Mouse (Mus musculus) C3H10T1/2 (cell line): ENCODE measurements around the gene Cdh22. TPM values are rescaled to one million over a fixed set of nuclear protein-coding genes. Genes with fewer than 3 reads are reported as not detected.

ENCODE experiments used
- polyA plus RNA-seq, 2 experiments: library from polyadenylated mRNA; unstranded; fragments of >200 nt; fragmentation: generic; extraction: Trizol; gene quantifications; one replicate each; pipeline ENCODE4 v1.2.1; 2012; ENCODE audit warnings: missing spikeins in 2 of 2

Cdh22 gene
- polyA plus RNA-seq = not detected

DNA sequence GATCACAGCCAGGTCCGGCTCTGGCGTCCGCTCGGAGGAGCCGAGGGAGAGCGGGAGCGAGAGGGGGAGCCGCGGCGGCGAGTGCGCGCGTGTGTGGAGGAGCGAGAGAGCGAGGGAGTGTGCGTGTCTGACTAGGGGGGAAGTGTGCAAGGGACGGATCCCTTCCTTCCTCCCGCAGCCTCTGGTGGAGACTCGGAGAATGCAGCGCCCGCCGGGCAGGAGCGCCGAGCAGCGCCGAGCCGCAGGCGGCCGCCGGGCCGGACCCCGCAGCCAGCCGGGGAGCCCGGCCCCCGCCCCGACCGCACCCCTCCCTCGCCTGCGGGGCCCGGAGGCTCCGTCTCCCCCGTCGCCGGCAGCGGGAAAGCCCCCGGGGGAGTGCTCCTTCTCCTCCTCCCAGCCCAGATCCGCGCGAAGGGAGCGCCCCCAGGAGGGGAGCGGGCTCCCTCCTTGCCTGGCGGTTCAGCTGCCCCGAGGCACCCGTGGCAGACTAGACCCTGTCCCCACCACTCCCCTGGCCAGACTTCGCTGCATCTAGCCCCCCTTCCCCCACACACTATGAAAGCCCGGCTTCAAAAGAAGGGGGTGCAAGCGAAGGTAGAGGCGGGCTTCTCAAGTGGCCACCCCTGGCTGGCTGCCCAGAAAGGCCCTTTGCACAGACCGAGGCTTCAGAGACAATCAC lies at the start of gene Cdh22:
TSS of gene Cdh22 (minus strand) at position 241 of the 679 bp plus-strand sequence.

DNA sequence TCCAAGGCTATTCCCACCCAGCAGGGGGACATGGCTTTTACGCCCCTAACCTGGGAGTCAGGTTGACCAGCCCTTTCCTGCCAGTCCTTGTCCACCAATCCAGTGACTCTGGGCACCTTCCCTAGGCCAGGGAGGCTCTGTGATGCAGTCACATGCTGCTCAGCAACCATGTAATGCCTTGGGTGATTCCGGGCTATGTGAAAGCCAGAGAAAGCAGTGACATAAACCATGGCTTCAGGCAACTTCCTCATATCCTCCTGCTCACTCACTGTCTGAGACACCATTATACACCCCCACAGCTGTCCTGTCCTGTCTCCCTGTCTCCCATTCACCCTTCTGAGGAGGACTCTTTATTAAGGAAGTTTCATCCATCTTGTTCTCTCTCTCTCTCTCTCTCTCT lies 144.0 kb downstream of the Cdh22 start, which contains the start of gene 1700025C18Rik:
TSS of gene 1700025C18Rik (minus strand) at position 101 of the 400 bp plus-strand sequence.

Other genes starting within 250 kb of the Cdh22 start
- 10 to 100 TPM; 11.6 to 29.5 TPM for gene Ncoa5, start 200.0 kb downstream of the Cdh22 start, polyA plus RNA-seq
- gene Cd40, start 179.2 kb downstream of the Cdh22 start, polyA plus RNA-seq = not detected
- gene 1700025C18Rik, start 144.1 kb downstream of the Cdh22 start, polyA plus RNA-seq = not detected
- gene Slc35c2, start 53.0 kb upstream of the Cdh22 start, polyA plus RNA-seq = 10 to 100 TPM; 30.7 to 44.5 TPM
- gene Elmo2, start 91.6 kb upstream of the Cdh22 start, polyA plus RNA-seq = 10 to 100 TPM in 1 of 2 experiments, 1 to 10 TPM in 1; 9.2 to 25.4 TPM
- gene Zfp663, start 133.9 kb upstream of the Cdh22 start, polyA plus RNA-seq = not detected
- gene Zfp334, start 153.4 kb upstream of the Cdh22 start, polyA plus RNA-seq = 1 to 10 TPM in 1 of 2 experiments, under 1 TPM in 1; 0.15 to 2.1 TPM
- gene Ocstamp, start 165.6 kb upstream of the Cdh22 start, polyA plus RNA-seq = not detected
- under 1 TPM in 1 of 2 experiments, not detected in 1; 0.02 TPM for gene Slc13a3, start 238.4 kb upstream of the Cdh22 start, polyA plus RNA-seq